Mouse (Mus musculus): ENCODE results near the gene Mcm9. TPM values are rescaled to one million over a fixed set of nuclear protein-coding genes. Genes with fewer than 3 reads are reported as not detected.
A peak's percentile ranks its signal among the peaks of the same experiment; 100 is the strongest.
"Not testable (repeated sequence)": the region's sequence is repeated elsewhere in the genome, so short reads cannot be mapped to it uniquely, and the experiment has no call there.

Mcm9 gene
- polyA plus RNA-seq (2014; fragmentation: Nextera tagmentation; extraction: Ambion mirVana): 8.0 and 8.5 TPM in 2 replicates

DNA sequence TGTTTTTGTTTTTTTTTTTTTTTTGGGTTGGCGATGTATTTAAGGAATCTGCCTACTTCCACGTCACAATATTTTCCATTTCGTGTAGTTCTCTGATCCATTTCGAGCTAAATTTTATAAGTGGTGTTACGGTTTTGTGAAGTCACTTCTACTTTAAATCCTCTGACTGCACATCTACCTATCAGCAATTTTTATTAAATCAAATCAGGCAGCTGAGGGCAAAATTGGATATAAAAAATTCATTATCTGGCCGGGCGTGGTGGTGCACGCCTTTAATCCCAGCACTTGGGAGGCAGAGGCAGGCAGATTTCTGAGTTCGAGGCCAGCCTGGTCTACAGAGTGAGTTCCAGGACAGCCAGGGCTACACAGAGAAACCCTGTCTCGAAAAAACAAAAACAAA is at the start of gene Mcm9:
Gene Mcm9 (minus strand): TSS at position 101 of the 400 bp plus-strand sequence.
- ATAC-seq (ENCODE audit: low read depth); H3K4me1 ChIP-seq (ENCODE audit: control insufficient read depth, insufficient read depth, low read length); H3K27me3 ChIP-seq (ENCODE audit: control insufficient read depth, insufficient read depth, low read length); H3K36me3 ChIP-seq (ENCODE audit: control insufficient read depth, insufficient read depth, low read length); H3K9me3 ChIP-seq (ENCODE audit: control insufficient read depth, low read length): not testable (repeated sequence)
- peak within 1 kb of the TSS; percentile 71 for H3K9ac ChIP-seq (replicated peaks; ENCODE audit: low read depth, low read length)
- H3K4me3 ChIP-seq (ENCODE audit: low read depth, low read length): peak within 1 kb of the TSS; percentile 67
- peak within 1 kb of the TSS; percentile 50 for H3K4me2 ChIP-seq (ENCODE audit: low read depth, low read length)
- WGBS: 62% methylated on average over 10 of the region's 10 CpGs
- peak within 1 kb of the TSS; percentile 82 for H3K27ac ChIP-seq (ENCODE audit: low read depth, low read length)

DNA sequence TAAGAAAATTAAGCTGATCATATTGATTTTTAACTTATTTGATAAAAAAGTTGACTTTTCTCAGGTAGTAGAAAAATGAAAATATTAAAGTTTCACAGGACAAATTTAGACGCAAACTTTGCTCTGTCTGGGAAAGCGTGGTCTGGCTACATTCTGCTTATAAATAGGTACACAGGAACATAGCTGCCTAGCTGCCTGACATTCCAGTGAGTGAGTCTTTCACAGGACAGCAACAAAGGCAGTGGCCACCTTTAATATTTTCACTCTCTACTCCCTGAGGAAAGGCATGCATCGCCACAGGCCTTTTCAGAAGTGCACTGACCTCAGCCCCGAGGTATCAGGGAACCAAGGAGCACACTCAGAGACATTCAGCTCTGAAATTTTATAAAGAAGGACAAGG is 31.5 kb upstream of the Mcm9 start:
- ATAC-seq (ENCODE audit: low read depth): no peak
- Histone ChIP-seq H3K27ac (ENCODE audit: low read depth, low read length) (no peak overlapping the region), H3K27me3 (ENCODE audit: control insufficient read depth, insufficient read depth, low read length) (no peaks in the 10 kb centered on the region), H3K36me3 (ENCODE audit: control insufficient read depth, insufficient read depth, low read length) (no peaks in the 10 kb centered on the region), H3K9ac (replicated peaks; ENCODE audit: low read depth, low read length) (no peak overlapping the region), H3K4me3 (ENCODE audit: low read depth, low read length) (no peak overlapping the region), H3K4me2 (ENCODE audit: low read depth, low read length) (no peak overlapping the region), H3K4me1 (ENCODE audit: control insufficient read depth, insufficient read depth, low read length) (no peaks in the 10 kb centered on the region), H3K9me3 (ENCODE audit: control insufficient read depth, low read length) (no peaks in the 10 kb centered on the region)
- WGBS: 88% methylated on average over 4 of the region's 4 CpGs

DNA sequence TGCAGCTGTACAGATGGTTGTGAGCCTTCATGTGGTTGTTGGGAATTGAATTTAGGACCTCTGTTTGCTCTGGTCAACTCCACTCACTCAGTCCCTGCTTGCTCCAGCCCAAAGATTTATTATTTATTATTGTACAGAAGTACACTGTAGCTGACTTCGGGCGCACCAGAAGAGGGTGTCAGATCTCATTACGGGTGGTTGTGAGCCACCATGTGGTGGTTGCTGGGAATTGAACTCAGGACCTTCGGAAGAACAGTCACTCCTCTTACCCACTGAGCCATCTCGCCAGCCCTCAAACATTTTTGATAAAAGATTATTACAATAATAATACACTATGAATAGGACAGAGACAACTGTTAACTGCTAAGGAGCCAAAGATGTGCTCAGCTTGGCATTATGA is 24.0 kb upstream of the Mcm9 start:
- H3K27me3 ChIP-seq (ENCODE audit: control insufficient read depth, insufficient read depth, low read length); ATAC-seq (ENCODE audit: low read depth); H3K9ac ChIP-seq (replicated peaks; ENCODE audit: low read depth, low read length); H3K4me2 ChIP-seq (ENCODE audit: low read depth, low read length); H3K9me3 ChIP-seq (ENCODE audit: control insufficient read depth, low read length); H3K36me3 ChIP-seq (ENCODE audit: control insufficient read depth, insufficient read depth, low read length); H3K4me1 ChIP-seq (ENCODE audit: control insufficient read depth, insufficient read depth, low read length); H3K4me3 ChIP-seq (ENCODE audit: low read depth, low read length); H3K27ac ChIP-seq (ENCODE audit: low read depth, low read length): not testable (repeated sequence)
- 89% methylated on average over 5 of the region's 5 CpGs for WGBS

DNA sequence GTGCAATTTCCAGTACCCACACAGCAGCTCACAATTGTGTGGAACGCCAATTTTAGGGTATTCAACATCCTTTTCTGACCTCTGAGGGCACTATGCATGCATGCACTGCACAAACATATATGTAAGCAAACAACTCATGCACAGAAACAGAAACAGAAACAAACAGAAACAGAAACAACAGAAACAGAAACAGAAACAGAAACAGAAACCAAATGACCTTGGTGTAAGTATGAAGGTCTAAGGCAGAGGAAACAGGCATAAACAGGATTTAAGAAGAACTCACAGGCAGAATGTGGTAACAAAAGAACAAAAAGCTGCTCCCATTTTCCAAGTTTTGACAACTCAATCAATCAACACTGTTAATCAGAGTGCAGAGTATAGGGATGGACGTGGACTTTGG is 20.4 kb upstream of the Mcm9 start:
- Histone ChIP-seq H3K27me3 (ENCODE audit: control insufficient read depth, insufficient read depth, low read length) (no peaks in the 10 kb centered on the region), H3K4me3 (ENCODE audit: low read depth, low read length) (no peak overlapping the region), H3K27ac (ENCODE audit: low read depth, low read length) (no peak overlapping the region), H3K36me3 (ENCODE audit: control insufficient read depth, insufficient read depth, low read length) (no peaks in the 10 kb centered on the region), H3K9me3 (ENCODE audit: control insufficient read depth, low read length) (no peaks in the 10 kb centered on the region), H3K9ac (replicated peaks; ENCODE audit: low read depth, low read length) (no peak overlapping the region), H3K4me1 (ENCODE audit: control insufficient read depth, insufficient read depth, low read length) (no peaks in the 10 kb centered on the region), H3K4me2 (ENCODE audit: low read depth, low read length) (no peak overlapping the region)
- no peak for ATAC-seq (ENCODE audit: low read depth)
- 90% methylated on average over 2 of the region's 2 CpGs for WGBS

DNA sequence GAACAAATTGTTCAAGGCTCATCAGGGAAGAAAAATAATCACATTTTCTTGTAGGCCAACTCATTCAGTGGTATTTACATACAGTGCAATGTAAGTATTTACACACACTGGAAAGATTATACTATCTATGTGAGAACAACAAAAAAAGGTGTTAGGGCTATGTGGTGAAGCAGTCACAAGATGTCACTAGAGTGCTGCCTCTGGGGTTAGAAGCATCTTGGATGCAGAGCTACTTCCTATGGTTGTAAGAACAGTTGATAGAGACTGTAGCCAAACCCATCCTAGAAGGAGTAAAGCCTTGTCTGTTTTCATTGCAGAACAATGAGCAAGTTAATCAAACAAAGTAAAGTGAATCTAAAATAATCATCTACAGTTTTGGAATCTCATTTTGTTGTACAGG is 11.3 kb upstream of the Mcm9 start:
- peak; percentile 89 for ATAC-seq (ENCODE audit: low read depth)
- Histone ChIP-seq H3K4me1 (ENCODE audit: control insufficient read depth, insufficient read depth, low read length) (no peaks in the 10 kb centered on the region), H3K27ac (ENCODE audit: low read depth, low read length) (no peak overlapping the region), H3K4me2 (ENCODE audit: low read depth, low read length) (no peak overlapping the region), H3K36me3 (ENCODE audit: control insufficient read depth, insufficient read depth, low read length) (no peaks in the 10 kb centered on the region), H3K27me3 (ENCODE audit: control insufficient read depth, insufficient read depth, low read length) (no peaks in the 10 kb centered on the region), H3K9me3 (ENCODE audit: control insufficient read depth, low read length) (no peaks in the 10 kb centered on the region), H3K9ac (replicated peaks; ENCODE audit: low read depth, low read length) (no peak overlapping the region), H3K4me3 (ENCODE audit: low read depth, low read length) (no peak overlapping the region)

DNA sequence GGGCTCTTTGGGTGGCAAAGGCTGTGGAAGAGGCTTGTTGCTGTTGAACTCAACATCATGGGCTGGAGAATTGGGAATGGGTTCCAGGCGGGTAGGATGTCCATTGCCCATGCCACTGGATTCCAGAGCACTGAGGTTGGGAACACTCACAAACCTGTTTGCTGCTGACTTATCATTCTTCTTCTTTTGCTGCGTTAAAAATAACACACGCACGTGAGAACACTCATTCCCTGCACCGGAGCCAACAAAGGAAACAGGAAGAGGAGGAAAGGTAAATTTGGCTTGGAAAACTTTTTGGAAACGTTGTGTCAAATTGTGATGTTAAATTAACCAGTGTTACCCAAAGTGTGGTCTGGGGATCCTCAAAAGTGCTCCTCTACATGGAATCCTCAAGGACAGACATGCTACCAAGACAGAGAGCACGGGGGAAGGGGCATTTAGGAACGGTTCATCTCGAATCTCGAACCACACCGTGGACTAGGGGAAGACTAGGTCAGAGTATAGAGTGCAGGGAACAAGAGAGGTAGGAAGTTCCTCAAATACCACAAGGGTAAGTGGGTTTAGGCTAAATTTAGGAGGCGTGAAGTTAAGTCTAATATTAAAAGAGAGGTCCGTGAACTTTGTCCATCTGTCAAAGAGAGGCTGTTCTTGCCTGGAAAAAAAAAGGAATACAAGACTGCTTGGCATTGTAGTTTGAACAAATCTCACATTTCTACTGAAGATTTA is 5.2 kb upstream of the Mcm9 start:
- no peaks in the 10 kb centered on the region for H3K4me1 ChIP-seq (ENCODE audit: control insufficient read depth, insufficient read depth, low read length)
- no peaks in the 10 kb centered on the region for H3K27me3 ChIP-seq (ENCODE audit: control insufficient read depth, insufficient read depth, low read length)
- no peak overlapping the region for H3K4me2 ChIP-seq (ENCODE audit: low read depth, low read length)
- H3K36me3 ChIP-seq (ENCODE audit: control insufficient read depth, insufficient read depth, low read length): no peaks in the 10 kb centered on the region
- no peak overlapping the region for H3K27ac ChIP-seq (ENCODE audit: low read depth, low read length)
- no peaks in the 10 kb centered on the region for H3K9me3 ChIP-seq (ENCODE audit: control insufficient read depth, low read length)
- no peak overlapping the region for H3K9ac ChIP-seq (replicated peaks; ENCODE audit: low read depth, low read length)
- no peak overlapping the region for H3K4me3 ChIP-seq (ENCODE audit: low read depth, low read length)
- 87% methylated on average over 13 of the region's 13 CpGs for WGBS
- ATAC-seq (ENCODE audit: low read depth): no peak

DNA sequence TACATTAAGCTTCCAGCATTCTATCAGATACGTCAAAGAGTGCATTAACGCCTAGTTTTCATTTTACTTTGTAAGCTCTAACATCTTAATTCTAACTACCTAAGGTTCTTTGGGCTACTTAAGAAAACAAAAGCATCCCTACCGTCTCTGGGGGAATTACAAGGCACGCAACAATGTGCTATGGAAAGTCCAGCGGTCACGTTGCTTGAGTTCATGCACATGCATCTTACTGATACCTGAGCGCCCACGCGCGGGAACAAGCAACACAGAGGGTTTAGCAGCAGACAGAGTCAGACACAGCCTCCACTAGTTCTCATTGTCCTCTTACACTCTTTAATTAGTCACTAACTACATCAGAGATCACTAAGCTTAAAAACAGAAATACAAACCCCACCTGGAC is 3.9 kb upstream of the Mcm9 start:
- 87% methylated on average over 10 of the region's 10 CpGs for WGBS
- ATAC-seq (ENCODE audit: low read depth): no peak
- Histone ChIP-seq H3K27me3 (ENCODE audit: control insufficient read depth, insufficient read depth, low read length) (no peaks in the 10 kb centered on the region), H3K4me1 (ENCODE audit: control insufficient read depth, insufficient read depth, low read length) (no peaks in the 10 kb centered on the region), H3K4me3 (ENCODE audit: low read depth, low read length) (no peak overlapping the region), H3K36me3 (ENCODE audit: control insufficient read depth, insufficient read depth, low read length) (no peaks in the 10 kb centered on the region), H3K4me2 (ENCODE audit: low read depth, low read length) (no peak overlapping the region), H3K9me3 (ENCODE audit: control insufficient read depth, low read length) (no peaks in the 10 kb centered on the region), H3K27ac (ENCODE audit: low read depth, low read length) (no peak overlapping the region), H3K9ac (replicated peaks; ENCODE audit: low read depth, low read length) (no peak overlapping the region)

DNA sequence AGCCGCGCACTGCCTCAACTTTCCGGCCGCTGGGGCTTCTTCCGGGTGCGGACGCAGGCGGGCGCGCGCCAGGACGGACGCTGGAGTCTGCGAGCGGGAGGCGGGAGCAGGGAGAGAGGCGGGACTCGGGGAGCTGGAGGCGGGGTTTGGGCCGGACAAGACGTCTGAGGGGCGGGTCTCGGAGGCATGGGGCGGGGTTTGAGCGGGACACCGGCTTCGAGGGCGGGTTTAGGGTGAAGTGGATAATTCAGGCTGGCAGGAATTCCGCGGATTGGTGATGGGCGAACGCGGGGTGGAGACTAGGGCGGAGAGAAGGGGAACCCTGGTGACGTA is 355 bp downstream of the Mcm9 start:
- no peaks in the 10 kb centered on the region for H3K4me1 ChIP-seq (ENCODE audit: control insufficient read depth, insufficient read depth, low read length)
- no peaks in the 10 kb centered on the region for H3K9me3 ChIP-seq (ENCODE audit: control insufficient read depth, low read length)
- peak overlapping the region; percentile 67 for H3K4me3 ChIP-seq (ENCODE audit: low read depth, low read length)
- peak; percentile 97 for ATAC-seq (ENCODE audit: low read depth)
- H3K9ac ChIP-seq (replicated peaks; ENCODE audit: low read depth, low read length): peak overlapping the region; percentile 71
- under 1% methylated on average over 35 of the region's 35 CpGs for WGBS
- H3K4me2 ChIP-seq (ENCODE audit: low read depth, low read length): peak overlapping the region; percentile 36
- 0 out of 2 replicates have a peak, but pooled peaks cover 1% of the 10 kb centered on the region for H3K36me3 ChIP-seq (ENCODE audit: control insufficient read depth, insufficient read depth, low read length)
- no peaks in the 10 kb centered on the region for H3K27me3 ChIP-seq (ENCODE audit: control insufficient read depth, insufficient read depth, low read length)
- H3K27ac ChIP-seq (ENCODE audit: low read depth, low read length): peak overlapping the region; percentile 82

DNA sequence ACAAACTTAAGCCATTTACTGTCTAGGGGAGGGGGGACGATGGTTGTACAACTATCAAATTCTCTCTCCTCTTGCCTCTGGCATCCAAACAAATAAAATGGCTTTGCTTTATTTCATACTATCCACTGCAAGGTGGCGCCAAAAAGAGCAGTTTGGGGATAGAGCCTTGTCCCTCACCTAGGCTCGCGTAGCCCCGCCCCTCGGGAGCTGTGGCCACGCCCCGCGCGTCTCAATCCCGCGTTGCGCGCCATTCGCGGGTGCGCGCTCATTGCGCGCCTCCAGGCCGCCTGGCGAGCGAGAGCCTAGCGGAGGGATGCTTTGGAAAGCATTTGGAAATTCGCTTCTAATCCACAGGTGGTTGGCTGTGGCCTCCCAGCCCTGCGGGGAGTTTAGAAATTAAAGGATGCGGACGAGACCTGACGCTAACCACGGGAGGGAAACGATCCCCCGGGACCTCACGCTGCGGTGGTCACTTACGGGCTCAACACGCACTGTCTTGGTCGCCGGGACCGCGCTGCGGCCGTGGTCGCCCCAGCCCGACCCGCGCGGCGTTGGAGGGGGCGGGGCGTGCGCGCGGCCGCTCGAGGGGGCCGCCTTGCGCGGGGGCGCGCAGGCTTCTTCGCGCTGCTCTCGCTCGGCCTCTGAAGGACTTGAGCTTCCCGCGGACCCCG is 857 bp downstream of the Mcm9 start:
- H3K4me1 ChIP-seq (ENCODE audit: control insufficient read depth, insufficient read depth, low read length): no peaks in the 10 kb centered on the region
- WGBS: under 1% methylated on average over 62 of the region's 67 CpGs
- peak overlapping the region; percentile 67 for H3K4me3 ChIP-seq (ENCODE audit: low read depth, low read length)
- H3K9me3 ChIP-seq (ENCODE audit: control insufficient read depth, low read length): no peaks in the 10 kb centered on the region
- H3K9ac ChIP-seq (replicated peaks; ENCODE audit: low read depth, low read length): peak overlapping the region; percentile 71
- peak; percentile 85 for ATAC-seq (ENCODE audit: low read depth)
- no peaks in the 10 kb centered on the region for H3K27me3 ChIP-seq (ENCODE audit: control insufficient read depth, insufficient read depth, low read length)
- peak overlapping the region; percentile 50 for H3K4me2 ChIP-seq (ENCODE audit: low read depth, low read length)
- peak overlapping the region; percentile 82 for H3K27ac ChIP-seq (ENCODE audit: low read depth, low read length)
- 0 out of 2 replicates have a peak, but pooled peaks cover 2% of the 10 kb centered on the region for H3K36me3 ChIP-seq (ENCODE audit: control insufficient read depth, insufficient read depth, low read length)
